Mouse (Mus musculus) midbrain, embryonic 16.5 days (tissue): ENCODE measurements around the gene Gm19345. TPM values are rescaled to one million over a fixed set of nuclear protein-coding genes. Genes with fewer than 3 reads are reported as not detected.

Source experiments
- ATAC-seq: fragments of 200-750 bp; cut with Nextera tagmentation; 2 replicates; pipeline ENCODE4 v1.8.0; 2017; ENCODE audit warnings: moderate TSS enrichment
- H3K27ac ChIP-seq: fragments of 300-500 bp; sonication (generic); 2 replicates; pipeline ENCODE4 v1.5.1; 2014; ENCODE audit warnings: mild to moderate bottlenecking, low read length, mixed read lengths
- H3K27me3 ChIP-seq: fragments of 300-500 bp; sonication (generic); 2 replicates; pipeline ENCODE4 v1.6.1; 2014; ENCODE audit warnings: low read depth, low read length, mixed read lengths; ENCODE audit not compliant: control insufficient read depth, insufficient read depth
- H3K36me3 ChIP-seq: fragments of 300-500 bp; sonication (generic); 2 replicates; pipeline ENCODE4 v1.6.1; 2014; ENCODE audit warnings: mild to moderate bottlenecking, low read length, moderate library complexity, mixed read lengths; ENCODE audit not compliant: control insufficient read depth, insufficient read depth
- H3K4me1 ChIP-seq: fragments of 300-500 bp; sonication (generic); 2 replicates; pipeline ENCODE4 v1.6.1; 2014; ENCODE audit warnings: mild to moderate bottlenecking, low read length, mixed read lengths; ENCODE audit not compliant: control insufficient read depth, insufficient read depth
- H3K4me2 ChIP-seq: fragments of 300-500 bp; sonication (generic); 2 replicates; pipeline ENCODE4 v1.6.1; 2014; ENCODE audit warnings: mild to moderate bottlenecking, low read length, mixed read lengths
- H3K4me3 ChIP-seq: fragments of 300-500 bp; sonication (generic); 2 replicates; pipeline ENCODE4 v1.5.1; 2014; ENCODE audit warnings: low read depth, mild to moderate bottlenecking, low read length, moderate library complexity, mixed read lengths
- H3K9ac ChIP-seq: fragments of 300-500 bp; sonication (generic); 2 replicates; pipeline ENCODE4 v1.6.1; 2014; ENCODE audit warnings: low read depth, low read length, mixed read lengths
- H3K9me3 ChIP-seq: fragments of 300-500 bp; sonication (generic); replicated peaks from 2 replicates; pipeline ENCODE4 v1.6.1; 2014; ENCODE audit warnings: mild to moderate bottlenecking, low read length, mixed read lengths; ENCODE audit not compliant: control insufficient read depth, poor library complexity, severe bottlenecking
- WGBS: fragments of 180-500 bp; shearing (Covaris S2); extraction: QIAGEN DNeasy Blood & Tissue Kit; methylation state at CpG from one replicate; pipeline ENCODE4 v1.1.7; 2014; 5-methylcytosine and 5-hydroxymethylcytosine counted together
- polyA plus RNA-seq: library from polyadenylated mRNA; unstranded; fragments of >200 nt; fragmentation: Nextera tagmentation; extraction: Ambion mirVana; gene quantifications from 2 replicates; pipeline ENCODE4 v1.2.1, GENCODE M21; 2015

The Gm19345 gene
- polyA plus RNA-seq, 1 experiment from 2014 or later: 23.9 TPM

- WGBS: 81% methylated on average over 10 of the region's 10 CpGs
- H3K9me3 ChIP-seq: no peaks in the 10 kb centered on the region
- ATAC-seq: no peak
- no peak overlapping the region for H3K4me3 ChIP-seq
- H3K9ac ChIP-seq: no peak overlapping the region
- no peaks in the 10 kb centered on the region for H3K4me1 ChIP-seq
- H3K27me3 ChIP-seq: no peaks in the 10 kb centered on the region
- H3K4me2 ChIP-seq: no peak overlapping the region
- H3K36me3 ChIP-seq: no peaks in the 10 kb centered on the region
- H3K27ac ChIP-seq: no peak overlapping the region
Observed at GRCm38 (mm10) chr7:19859740-19860139, 7.9 kb downstream of the Gm19345 start.

- WGBS: 83% methylated on average over 9 of the region's 9 CpGs
- Histone ChIP-seq H3K9me3 (no peaks in the 10 kb centered on the region), H3K27ac (no peak within 1 kb of the TSS), H3K4me3 (no peak within 1 kb of the TSS), H3K36me3 (no peaks in the 10 kb centered on the region), H3K4me1 (no peaks in the 10 kb centered on the region), H3K27me3 (no peaks in the 10 kb centered on the region), H3K9ac (no peak within 1 kb of the TSS), H3K4me2 (no peak within 1 kb of the TSS)
- ATAC-seq: no peak
Observed at GRCm38 (mm10) chr7:19861199-19861598, 9.4 kb downstream of the Gm19345 start, which contains the start of gene Ceacam16. Ceacam16 (minus strand) TSS chr7:19861299.

- Histone ChIP-seq H3K4me1 (no peaks in the 10 kb centered on the region), H3K36me3 (no peaks in the 10 kb centered on the region), H3K27ac (no peak overlapping the region), H3K27me3 (no peaks in the 10 kb centered on the region), H3K9me3 (no peaks in the 10 kb centered on the region), H3K4me3 (no peak overlapping the region), H3K9ac (no peak overlapping the region), H3K4me2 (no peak overlapping the region)
- 34% methylated on average over 2 of the region's 2 CpGs for WGBS
- ATAC-seq: peak; percentile 10; the same call in 1 of the 2 replicates
Observed at GRCm38 (mm10) chr7:19864241-19864640, 12.4 kb downstream of the Gm19345 start.

- H3K9ac ChIP-seq: no peak overlapping the region
- no peaks in the 10 kb centered on the region for H3K4me1 ChIP-seq
- no peak overlapping the region for H3K4me2 ChIP-seq
- H3K27ac ChIP-seq: no peak overlapping the region
- H3K27me3 ChIP-seq: no peaks in the 10 kb centered on the region
- no peak overlapping the region for H3K4me3 ChIP-seq
- no peaks in the 10 kb centered on the region for H3K9me3 ChIP-seq
- ATAC-seq: no peak
- 87% methylated on average over 8 of the region's 8 CpGs for WGBS
- no peaks in the 10 kb centered on the region for H3K36me3 ChIP-seq
Observed at GRCm38 (mm10) chr7:19865246-19866036, 13.6 kb downstream of the Gm19345 start.

GRCm38 (mm10) chr7:19866490-19866889, 14.7 kb downstream of the Gm19345 start:
- WGBS: 91% methylated on average over 6 of the region's 6 CpGs
- Histone ChIP-seq H3K4me3 (no peak overlapping the region), H3K9me3 (no peaks in the 10 kb centered on the region), H3K27me3 (no peaks in the 10 kb centered on the region), H3K4me1 (no peaks in the 10 kb centered on the region), H3K9ac (no peak overlapping the region), H3K36me3 (no peaks in the 10 kb centered on the region), H3K27ac (no peak overlapping the region), H3K4me2 (no peak overlapping the region)
- ATAC-seq: no peak

- no peaks in the 10 kb centered on the region for H3K9me3 ChIP-seq
- no peaks in the 10 kb centered on the region for H3K4me1 ChIP-seq
- 90% methylated on average over 16 of the region's 16 CpGs for WGBS
- no peak overlapping the region for H3K9ac ChIP-seq
- H3K27ac ChIP-seq: no peak overlapping the region
- no peak overlapping the region for H3K4me3 ChIP-seq
- ATAC-seq: no peak
- H3K27me3 ChIP-seq: no peaks in the 10 kb centered on the region
- no peak overlapping the region for H3K4me2 ChIP-seq
- H3K36me3 ChIP-seq: no peaks in the 10 kb centered on the region
Observed at GRCm38 (mm10) chr7:19867751-19868399, 16.1 kb downstream of the Gm19345 start.

- Histone ChIP-seq H3K9me3 (no peaks in the 10 kb centered on the region), H3K4me3 (no peak overlapping the region), H3K27ac (no peak overlapping the region), H3K27me3 (no peaks in the 10 kb centered on the region), H3K9ac (no peak overlapping the region), H3K36me3 (no peaks in the 10 kb centered on the region), H3K4me2 (no peak overlapping the region), H3K4me1 (no peaks in the 10 kb centered on the region)
- WGBS: 75% methylated on average over 10 of the region's 10 CpGs
- no peak for ATAC-seq
Observed at GRCm38 (mm10) chr7:19871137-19871621, 19.4 kb downstream of the Gm19345 start.

- no peaks in the 10 kb centered on the region for H3K36me3 ChIP-seq
- no peak overlapping the region for H3K9ac ChIP-seq
- H3K27ac ChIP-seq: no peak overlapping the region
- no peak overlapping the region for H3K4me2 ChIP-seq
- H3K4me3 ChIP-seq: no peak overlapping the region
- H3K9me3 ChIP-seq: no peaks in the 10 kb centered on the region; the same call in 1 of the 2 replicates
- ATAC-seq: no peak
- H3K4me1 ChIP-seq: no peaks in the 10 kb centered on the region
- 42% methylated on average over 5 of the region's 5 CpGs for WGBS
- H3K27me3 ChIP-seq: no peaks in the 10 kb centered on the region
Observed at GRCm38 (mm10) chr7:19871943-19872601, 20.3 kb downstream of the Gm19345 start.
